Mouse (Mus musculus): Measurements from ENCODE around the gene 4930519G04Rik. TPM values are rescaled to one million over a fixed set of nuclear protein-coding genes. Genes with fewer than 3 reads are reported as not detected.
"Not testable (repeated sequence)": the region's sequence is repeated elsewhere in the genome, so short reads cannot be mapped to it uniquely, and the experiment has no call there.

The 4930519G04Rik gene
- not detected for polyA plus RNA-seq (2012; fragmentation: generic; extraction: Trizol)
- long read RNA-seq, experiment 1 = 0 reads
- long read RNA-seq, experiment 2 = 0 reads

DNA sequence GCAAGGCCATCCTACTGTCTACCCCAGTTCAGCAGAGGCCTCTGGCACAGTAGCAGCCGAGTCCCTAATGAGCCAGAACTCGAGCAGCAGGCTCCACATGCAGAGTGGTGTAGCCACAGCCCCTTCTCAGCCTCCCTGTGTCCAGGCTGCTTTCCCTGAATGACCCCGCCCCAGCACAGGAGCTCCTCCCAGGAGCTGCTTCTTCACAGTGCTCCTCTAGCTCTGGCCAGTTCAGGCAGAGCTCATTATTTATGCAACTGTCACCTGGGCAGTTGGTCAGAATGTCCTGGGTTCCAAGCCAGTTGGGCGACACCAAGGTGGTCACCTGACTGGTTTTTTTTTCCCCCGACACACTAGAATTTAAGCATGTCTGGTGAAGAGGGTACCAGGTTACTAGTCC is at the start of gene 4930519G04Rik:
Gene 4930519G04Rik, plus strand, starts transcription at position 301 of the 400 bp plus-strand sequence.
- not testable (repeated sequence) for H3K27me3 ChIP-seq (ENCODE audit: control insufficient read depth, insufficient read depth, insufficient read length); H3K79me2 ChIP-seq (ENCODE audit: control insufficient read depth, insufficient read depth); H3K36me3 ChIP-seq (ENCODE audit: control insufficient read depth, insufficient read depth); H3K79me3 ChIP-seq (ENCODE audit: low read depth); H3K4me3 ChIP-seq (ENCODE audit: insufficient read depth, poor library complexity, severe bottlenecking); H3ac ChIP-seq (ENCODE audit: control insufficient read depth, insufficient read length, low read depth)

DNA sequence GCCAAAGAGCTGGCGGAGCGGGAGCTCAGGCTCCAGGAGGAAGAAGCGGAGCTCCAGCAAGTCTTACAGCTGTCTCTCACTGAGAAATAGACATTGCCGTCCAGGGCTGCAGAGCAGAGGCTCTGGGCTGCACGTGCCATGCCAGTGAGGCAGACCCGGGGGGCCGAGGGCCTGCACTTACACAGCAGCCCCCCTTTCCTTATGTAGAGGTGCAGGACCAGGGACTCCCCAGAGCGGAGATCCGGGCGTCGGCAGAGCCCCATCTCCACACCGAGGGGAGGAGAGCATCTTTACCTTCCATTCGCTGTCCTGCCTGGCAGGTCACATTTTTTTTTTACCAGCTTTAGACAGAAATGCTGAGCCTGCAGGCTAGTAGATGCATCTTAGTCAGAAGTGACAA is 49.1 kb upstream of the 4930519G04Rik start:
- H3ac ChIP-seq (ENCODE audit: control insufficient read depth, insufficient read length, low read depth) = no peak overlapping the region
- no peak overlapping the region for H3K4me3 ChIP-seq (ENCODE audit: insufficient read depth, poor library complexity, severe bottlenecking)
- peaks cover 27% of the 10 kb centered on the region for H3K36me3 ChIP-seq (ENCODE audit: control insufficient read depth, insufficient read depth)
- no peaks in the 10 kb centered on the region for H3K79me3 ChIP-seq (ENCODE audit: low read depth)
- H3K79me2 ChIP-seq (ENCODE audit: control insufficient read depth, insufficient read depth) = no peaks in the 10 kb centered on the region
- TF ChIP-seq CTCF (IDR thresholded peaks at IDR 0.05; ENCODE audit: control insufficient read depth, insufficient read depth, insufficient read length) = no peak
- TF ChIP-seq MYOD1 (IDR thresholded peaks at IDR 0.05; ENCODE audit: control insufficient read depth, insufficient read length, low read depth) = no peak
- TF ChIP-seq MYOG (IDR thresholded peaks at IDR 0.05; ENCODE audit: control insufficient read depth, extremely low read depth, insufficient read length) = no peak
- TF ChIP-seq MAX (IDR thresholded peaks at IDR 0.05) = no peak
- no peaks in the 10 kb centered on the region for H3K27me3 ChIP-seq (ENCODE audit: control insufficient read depth, insufficient read depth, insufficient read length)

DNA sequence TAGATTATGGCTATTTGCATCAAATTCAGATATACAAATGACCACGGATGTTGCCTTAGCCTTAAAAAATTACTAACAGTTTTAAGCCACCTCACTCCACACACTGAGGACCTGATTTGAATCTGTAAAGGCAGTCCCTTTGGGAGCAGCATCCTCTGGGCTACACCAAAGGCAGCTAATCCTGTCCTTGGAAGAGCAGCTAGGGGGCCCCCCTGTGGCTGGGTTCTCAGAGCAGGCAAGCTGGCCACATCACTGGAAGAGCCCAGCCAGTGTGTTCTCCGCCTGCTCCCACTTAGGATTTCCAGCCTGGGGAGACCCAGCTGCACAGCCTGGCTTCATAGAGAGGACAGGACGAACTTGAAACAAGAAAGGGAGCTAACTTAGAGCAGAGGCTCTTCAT is 48.5 kb upstream of the 4930519G04Rik start:
- Histone ChIP-seq H3K79me3 (ENCODE audit: low read depth) (no peaks in the 10 kb centered on the region), H3K27me3 (ENCODE audit: control insufficient read depth, insufficient read depth, insufficient read length) (no peaks in the 10 kb centered on the region), H3K4me3 (ENCODE audit: insufficient read depth, poor library complexity, severe bottlenecking) (no peak overlapping the region), H3K79me2 (ENCODE audit: control insufficient read depth, insufficient read depth) (no peaks in the 10 kb centered on the region), H3ac (ENCODE audit: control insufficient read depth, insufficient read length, low read depth) (no peak overlapping the region), H3K36me3 (ENCODE audit: control insufficient read depth, insufficient read depth) (peaks cover 27% of the 10 kb centered on the region)
- no peak for TF ChIP-seq USF1 (IDR thresholded peaks at IDR 0.05; ENCODE audit: low read depth)
- TF ChIP-seq CEBPB (IDR thresholded peaks at IDR 0.05; ENCODE audit: low read depth) = no peak
- no peak for TF ChIP-seq MAX (IDR thresholded peaks at IDR 0.05)
- no peak for TF ChIP-seq MYOG (IDR thresholded peaks at IDR 0.05; ENCODE audit: control insufficient read depth, extremely low read depth, insufficient read length)
- TF ChIP-seq MYOD1 (IDR thresholded peaks at IDR 0.05; ENCODE audit: control insufficient read depth, insufficient read length, low read depth) = no peak
- no peak for TF ChIP-seq FOSL1 (IDR thresholded peaks at IDR 0.05; ENCODE audit: insufficient read depth, low read length, poor library complexity, severe bottlenecking)
- no peak for TF ChIP-seq CTCF (IDR thresholded peaks at IDR 0.05; ENCODE audit: control insufficient read depth, insufficient read depth, insufficient read length)

DNA sequence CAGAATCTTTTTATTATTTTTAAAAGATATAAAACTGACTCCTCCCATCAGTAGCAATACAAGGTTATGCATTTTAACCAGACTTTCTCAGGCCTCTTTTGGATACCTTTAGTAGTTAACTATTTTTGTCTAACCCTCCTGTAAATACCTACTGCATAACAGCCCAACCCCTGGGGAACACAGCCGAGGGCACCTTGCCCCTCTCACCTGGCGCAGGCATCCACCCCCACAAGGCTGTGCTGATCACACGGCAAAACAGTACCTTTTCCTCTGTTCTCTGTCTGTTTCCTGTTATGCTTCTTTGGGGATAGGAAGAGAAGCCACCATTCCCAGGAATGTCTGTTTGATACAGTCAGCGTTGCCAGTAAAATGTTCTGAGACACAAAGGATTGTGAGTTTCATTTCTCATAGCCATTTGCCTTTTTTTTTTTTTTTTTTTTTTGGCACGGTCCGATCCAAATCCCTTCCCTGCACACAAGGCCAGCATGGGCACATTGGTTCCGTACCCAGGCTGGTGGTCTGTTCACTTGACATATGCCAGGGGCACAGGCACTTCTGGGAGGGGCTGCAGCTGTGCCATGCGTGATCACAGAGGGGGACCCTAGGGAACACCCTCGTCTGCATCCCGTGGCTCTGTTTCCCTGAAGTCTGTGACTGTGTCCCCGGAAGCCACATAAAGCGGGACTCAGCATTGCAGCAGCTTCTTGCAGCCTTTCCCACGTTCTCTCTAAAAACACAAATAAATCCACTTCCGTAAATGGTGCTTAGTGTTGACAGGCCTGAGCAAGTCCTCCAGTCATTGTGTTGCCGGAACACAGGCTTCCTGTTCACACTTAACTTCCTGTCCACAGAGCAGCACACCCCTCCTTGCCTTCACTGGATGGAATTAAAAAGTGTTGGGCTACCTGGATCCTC is 47.8 kb upstream of the 4930519G04Rik start:
- Histone ChIP-seq H3K27me3 (ENCODE audit: control insufficient read depth, insufficient read depth, insufficient read length) (no peaks in the 10 kb centered on the region), H3K4me3 (ENCODE audit: insufficient read depth, poor library complexity, severe bottlenecking) (no peak overlapping the region), H3K36me3 (ENCODE audit: control insufficient read depth, insufficient read depth) (peaks cover 24% of the 10 kb centered on the region), H3ac (ENCODE audit: control insufficient read depth, insufficient read length, low read depth) (no peak overlapping the region), H3K79me2 (ENCODE audit: control insufficient read depth, insufficient read depth) (no peaks in the 10 kb centered on the region), H3K79me3 (ENCODE audit: low read depth) (no peaks in the 10 kb centered on the region)
- TF ChIP-seq USF1 (IDR thresholded peaks at IDR 0.05; ENCODE audit: low read depth) = no peak
- TF ChIP-seq MYOD1 (IDR thresholded peaks at IDR 0.05; ENCODE audit: control insufficient read depth, insufficient read length, low read depth) = no peak
- TF ChIP-seq FOSL1 (IDR thresholded peaks at IDR 0.05; ENCODE audit: insufficient read depth, low read length, poor library complexity, severe bottlenecking) = no peak
- no peak for TF ChIP-seq CEBPB (IDR thresholded peaks at IDR 0.05; ENCODE audit: low read depth)
- no peak for TF ChIP-seq MYOG (IDR thresholded peaks at IDR 0.05; ENCODE audit: control insufficient read depth, extremely low read depth, insufficient read length)
- no peak for TF ChIP-seq CTCF (IDR thresholded peaks at IDR 0.05; ENCODE audit: control insufficient read depth, insufficient read depth, insufficient read length)
- TF ChIP-seq MAX (IDR thresholded peaks at IDR 0.05) = no peak

DNA sequence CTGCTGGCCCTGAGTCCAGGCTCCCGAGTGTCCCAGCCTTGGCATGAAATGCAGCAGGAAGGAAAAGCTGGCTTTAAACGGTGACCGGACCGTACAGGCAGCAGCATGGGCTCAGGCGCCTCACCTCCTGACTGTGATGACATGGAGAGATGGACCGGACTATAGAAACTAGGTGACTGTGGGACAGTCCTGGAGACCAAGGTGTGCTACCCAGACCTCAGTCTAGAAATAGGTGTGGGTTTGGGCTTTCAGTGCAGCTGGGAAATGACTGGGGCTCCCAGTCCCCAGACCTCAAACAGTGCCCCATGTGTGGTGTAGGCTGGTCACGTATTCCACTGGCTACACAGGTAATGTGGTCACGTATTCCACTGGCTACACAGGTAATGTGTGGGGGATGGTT is 46.8 kb upstream of the 4930519G04Rik start:
- Histone ChIP-seq H3ac (ENCODE audit: control insufficient read depth, insufficient read length, low read depth) (no peak overlapping the region), H3K27me3 (ENCODE audit: control insufficient read depth, insufficient read depth, insufficient read length) (no peaks in the 10 kb centered on the region), H3K36me3 (ENCODE audit: control insufficient read depth, insufficient read depth) (peaks cover 22% of the 10 kb centered on the region), H3K79me3 (ENCODE audit: low read depth) (no peaks in the 10 kb centered on the region), H3K79me2 (ENCODE audit: control insufficient read depth, insufficient read depth) (peaks cover 1% of the 10 kb centered on the region), H3K4me3 (ENCODE audit: insufficient read depth, poor library complexity, severe bottlenecking) (no peak overlapping the region)
- no peak for TF ChIP-seq USF1 (IDR thresholded peaks at IDR 0.05; ENCODE audit: low read depth)
- no peak for TF ChIP-seq CTCF (IDR thresholded peaks at IDR 0.05; ENCODE audit: control insufficient read depth, insufficient read depth, insufficient read length)

DNA sequence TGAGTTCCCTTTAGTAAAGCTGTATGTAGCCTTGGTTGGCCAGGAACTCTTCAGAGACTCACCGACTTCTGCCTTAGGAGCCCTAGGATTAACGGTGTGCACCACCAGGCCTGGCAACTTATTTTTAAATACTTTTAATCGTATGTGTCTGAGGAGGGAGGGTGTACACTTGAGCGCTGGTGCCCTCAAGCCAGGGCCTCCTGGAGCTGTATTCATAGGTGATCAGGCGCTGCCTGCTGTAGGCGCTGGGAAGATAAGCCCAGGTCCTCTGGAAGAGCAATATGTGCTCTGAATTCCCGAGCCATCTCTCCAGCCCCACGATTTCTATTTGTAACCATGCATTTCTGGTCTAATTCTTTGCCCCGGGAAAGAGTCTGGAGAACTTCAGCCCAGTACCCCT is 46.4 kb upstream of the 4930519G04Rik start:
- no peak overlapping the region for H3K4me3 ChIP-seq (ENCODE audit: insufficient read depth, poor library complexity, severe bottlenecking)
- H3K79me3 ChIP-seq (ENCODE audit: low read depth) = peaks cover under 1% of the 10 kb centered on the region
- no peaks in the 10 kb centered on the region for H3K27me3 ChIP-seq (ENCODE audit: control insufficient read depth, insufficient read depth, insufficient read length)
- H3ac ChIP-seq (ENCODE audit: control insufficient read depth, insufficient read length, low read depth) = no peak overlapping the region
- peaks cover 6% of the 10 kb centered on the region for H3K79me2 ChIP-seq (ENCODE audit: control insufficient read depth, insufficient read depth)
- no peak for TF ChIP-seq MYOD1 (IDR thresholded peaks at IDR 0.05; ENCODE audit: control insufficient read depth, insufficient read length, low read depth)
- TF ChIP-seq CEBPB (IDR thresholded peaks at IDR 0.05; ENCODE audit: low read depth) = no peak
- TF ChIP-seq MYOG (IDR thresholded peaks at IDR 0.05; ENCODE audit: control insufficient read depth, extremely low read depth, insufficient read length) = no peak
- no peak for TF ChIP-seq CTCF (IDR thresholded peaks at IDR 0.05; ENCODE audit: control insufficient read depth, insufficient read depth, insufficient read length)
- no peak for TF ChIP-seq FOSL1 (IDR thresholded peaks at IDR 0.05; ENCODE audit: insufficient read depth, low read length, poor library complexity, severe bottlenecking)
- no peak for TF ChIP-seq USF1 (IDR thresholded peaks at IDR 0.05; ENCODE audit: low read depth)
- no peak for TF ChIP-seq MAX (IDR thresholded peaks at IDR 0.05)
- H3K36me3 ChIP-seq (ENCODE audit: control insufficient read depth, insufficient read depth) = peaks cover 22% of the 10 kb centered on the region
